Mouse (Mus musculus) adrenal gland, postnatal 25 days (tissue): Measurements from ENCODE around the gene Cdk17. TPM values are rescaled to one million over a fixed set of nuclear protein-coding genes. Genes with fewer than 3 reads are reported as not detected.

Source experiments
- DNase-seq: peaks from one replicate; pipeline ENCODE4 v3.0.0; 2021; ENCODE audit warnings: mixed read lengths
- total RNA-seq: library from RNA; stranded (reverse); gene quantifications from 2 replicates; pipeline ENCODE4 v1.2.3, GENCODE M21; 2021

Gene Cdk17
- total RNA-seq, 1 experiment from 2014 or later: 21.7 TPM

DNA sequence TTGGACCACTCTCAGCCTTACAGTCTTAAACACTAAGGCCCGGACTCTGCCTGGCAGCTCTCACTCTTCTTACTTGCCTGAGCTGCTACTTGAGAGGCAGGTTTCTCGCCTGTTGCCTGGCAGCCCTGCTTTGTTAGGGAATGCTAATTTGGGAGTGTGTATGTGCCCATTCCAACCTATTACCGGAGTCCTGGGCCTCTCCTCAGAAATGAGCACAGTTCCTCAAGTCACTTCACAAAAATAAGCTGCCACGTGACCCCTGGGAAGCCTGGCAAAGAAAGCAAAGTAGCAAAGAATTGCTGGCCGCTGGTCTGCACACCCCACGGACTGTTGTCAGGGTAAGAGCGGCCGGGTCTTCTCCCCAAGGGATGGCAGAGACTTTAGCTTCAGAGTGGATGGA lies 102.8 kb downstream of the Cdk17 start:
- no peak for DNase-seq

DNA sequence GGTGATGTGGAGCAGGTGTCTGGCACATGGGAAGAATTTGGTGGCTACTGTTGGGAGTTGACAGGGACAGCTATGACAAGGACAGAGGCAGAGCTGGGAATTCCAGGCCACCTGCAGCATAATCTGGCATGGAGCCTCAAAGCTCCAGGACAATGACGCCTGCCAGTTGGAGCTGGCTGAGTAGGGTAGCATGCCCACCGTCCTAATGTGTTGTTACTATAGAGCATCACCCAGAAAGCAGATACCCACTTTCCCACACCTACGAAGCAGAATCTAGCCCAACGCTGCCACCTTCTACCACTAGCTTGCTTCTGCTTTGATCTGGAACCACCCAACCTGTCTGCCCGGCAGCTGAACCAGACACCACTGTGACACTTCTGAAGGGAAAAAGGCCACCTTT lies 103.3 kb downstream of the Cdk17 start:
- no peak for DNase-seq

DNA sequence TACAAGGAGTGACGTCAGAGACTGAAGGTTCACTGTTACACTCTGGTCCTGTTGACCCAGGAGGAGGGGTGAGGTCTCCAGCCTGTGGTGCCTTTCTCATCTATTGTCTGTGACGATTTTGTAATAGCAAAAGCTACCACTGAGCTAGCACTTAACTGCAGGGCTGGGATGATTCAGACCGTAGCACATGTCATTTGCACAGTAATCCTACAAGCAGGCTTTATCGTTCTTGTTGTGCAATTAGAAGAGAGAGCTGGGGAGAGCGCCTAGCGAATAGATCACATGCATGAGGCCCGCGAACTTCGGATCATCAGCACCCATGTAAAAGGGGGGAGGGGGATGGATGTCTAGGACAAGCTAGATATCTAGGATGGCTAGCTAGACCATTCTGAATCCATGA lies 105.2 kb downstream of the Cdk17 start:
- no peak for DNase-seq

DNA sequence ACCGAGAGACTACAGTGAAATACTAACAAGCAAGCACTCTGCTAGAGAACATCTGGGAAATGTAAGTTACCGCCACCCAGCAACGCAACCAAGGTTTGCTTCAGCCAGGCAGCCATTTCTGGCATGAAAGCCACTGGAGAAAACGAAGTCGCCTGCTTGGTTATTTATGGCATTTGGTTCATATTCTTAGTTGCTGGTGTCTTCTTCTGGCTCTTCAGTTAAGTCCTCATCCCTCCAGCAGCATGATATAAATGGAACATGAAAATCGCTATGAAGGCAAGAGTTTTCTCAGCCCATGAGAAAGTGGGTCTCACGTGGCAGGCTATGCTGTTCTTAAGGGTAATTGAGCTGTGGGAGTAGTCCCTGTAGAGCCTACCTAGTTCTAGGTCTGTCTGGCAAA lies 105.8 kb downstream of the Cdk17 start:
- no peak for DNase-seq

DNA sequence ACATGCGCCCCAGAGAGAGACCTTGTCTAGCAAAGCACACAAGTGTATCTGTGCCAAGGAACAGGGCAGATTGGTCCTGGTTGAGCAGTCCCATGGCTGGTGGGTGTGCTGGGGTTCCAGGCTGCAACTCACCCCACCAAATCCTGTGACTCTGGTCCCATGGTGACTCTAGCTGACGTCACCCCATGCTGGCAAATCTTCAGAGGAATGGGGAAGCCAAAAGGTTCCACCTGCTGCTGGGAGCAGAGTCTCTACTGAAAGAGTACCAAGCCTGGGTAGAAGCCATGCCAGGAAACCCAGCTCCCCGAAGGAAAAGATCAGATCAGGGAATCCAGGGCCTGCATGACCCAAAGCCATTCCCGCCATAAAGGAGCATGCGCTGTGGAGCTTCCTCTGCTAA lies 106.8 kb downstream of the Cdk17 start:
- DNase-seq: no peak

DNA sequence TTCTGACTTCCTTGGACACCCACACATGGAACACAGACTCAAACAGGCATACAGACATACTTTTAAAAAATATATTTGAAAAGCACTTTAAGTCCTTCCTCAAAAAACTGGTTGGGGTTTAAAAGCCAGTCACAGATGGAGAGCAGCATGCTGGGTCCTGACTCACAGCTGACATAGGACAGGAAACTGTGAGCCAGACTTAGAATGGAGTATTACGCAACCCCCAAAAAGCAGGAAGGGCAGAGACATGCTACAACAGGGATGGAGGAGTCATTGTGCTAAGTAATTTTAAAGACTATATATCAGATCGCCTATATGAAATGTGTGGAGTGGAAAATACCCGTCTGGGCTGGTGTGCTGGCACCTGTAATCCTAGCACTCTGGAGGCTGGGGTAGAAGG lies 107.7 kb downstream of the Cdk17 start:
- DNase-seq: no peak

DNA sequence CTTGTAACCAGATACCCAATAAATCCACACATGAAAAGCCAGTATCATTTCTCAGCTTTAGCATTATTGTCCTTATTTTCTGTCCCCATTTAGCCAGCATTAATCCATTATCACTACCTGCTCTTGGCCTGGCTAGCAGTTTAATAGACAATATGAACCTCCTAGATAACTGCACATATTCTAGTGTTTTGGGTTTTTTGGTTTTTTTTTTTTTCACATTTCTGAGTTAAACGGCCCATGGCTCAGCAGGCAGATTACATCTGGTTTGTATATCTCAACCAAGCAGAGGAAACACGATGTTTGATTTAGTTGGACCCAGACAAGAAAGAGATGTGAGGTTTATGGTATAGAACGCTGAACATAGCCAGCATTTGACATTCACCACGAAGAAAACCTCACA lies 109.1 kb downstream of the Cdk17 start:
- DNase-seq: no peak

DNA sequence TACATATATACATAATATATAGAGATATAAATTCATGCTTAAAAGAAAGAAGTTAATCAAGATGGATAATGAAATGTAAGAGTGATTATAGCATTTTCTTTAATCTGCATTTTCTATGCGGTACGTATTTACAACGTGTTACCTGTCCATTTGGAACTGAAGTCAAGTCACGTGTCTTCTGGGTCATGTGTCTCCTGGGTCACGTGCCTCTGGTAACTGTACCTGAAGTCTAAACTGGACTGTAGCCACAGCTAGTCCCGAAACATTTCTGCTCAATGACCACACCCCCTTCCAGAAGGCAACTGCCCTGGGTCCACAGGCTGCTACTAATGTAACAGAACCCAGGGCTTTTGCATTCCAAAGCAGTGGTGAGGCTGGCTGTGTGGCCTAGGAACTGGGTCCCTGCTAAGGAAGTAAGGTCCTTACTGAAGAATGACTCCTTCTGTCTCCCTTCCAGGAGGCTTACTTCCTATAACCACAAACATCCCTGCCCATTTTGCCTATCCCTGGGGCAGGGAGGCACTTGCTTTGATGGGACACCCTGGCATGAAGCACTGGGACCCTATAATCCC lies 110.3 kb downstream of the Cdk17 start:
- DNase-seq: no peak

DNA sequence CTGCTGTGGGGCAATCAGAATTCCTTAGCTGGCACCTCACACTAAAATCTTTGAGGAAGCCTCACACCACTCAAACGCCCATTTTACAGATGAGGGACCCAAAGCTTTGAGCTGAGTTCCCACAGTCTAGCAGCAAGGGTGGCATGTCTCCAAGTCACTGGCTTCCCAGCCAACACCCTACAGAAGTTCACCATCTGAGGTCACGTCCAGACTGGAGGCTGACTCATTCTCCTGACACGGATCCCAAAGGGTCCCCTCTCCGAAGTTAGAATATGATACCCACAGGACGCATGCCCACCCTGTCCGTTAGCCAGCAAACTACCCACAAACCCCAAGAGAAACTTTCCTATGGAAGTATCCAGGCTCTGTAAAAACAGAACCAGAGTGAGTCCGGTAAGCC lies 111.2 kb downstream of the Cdk17 start:
- no peak for DNase-seq

DNA sequence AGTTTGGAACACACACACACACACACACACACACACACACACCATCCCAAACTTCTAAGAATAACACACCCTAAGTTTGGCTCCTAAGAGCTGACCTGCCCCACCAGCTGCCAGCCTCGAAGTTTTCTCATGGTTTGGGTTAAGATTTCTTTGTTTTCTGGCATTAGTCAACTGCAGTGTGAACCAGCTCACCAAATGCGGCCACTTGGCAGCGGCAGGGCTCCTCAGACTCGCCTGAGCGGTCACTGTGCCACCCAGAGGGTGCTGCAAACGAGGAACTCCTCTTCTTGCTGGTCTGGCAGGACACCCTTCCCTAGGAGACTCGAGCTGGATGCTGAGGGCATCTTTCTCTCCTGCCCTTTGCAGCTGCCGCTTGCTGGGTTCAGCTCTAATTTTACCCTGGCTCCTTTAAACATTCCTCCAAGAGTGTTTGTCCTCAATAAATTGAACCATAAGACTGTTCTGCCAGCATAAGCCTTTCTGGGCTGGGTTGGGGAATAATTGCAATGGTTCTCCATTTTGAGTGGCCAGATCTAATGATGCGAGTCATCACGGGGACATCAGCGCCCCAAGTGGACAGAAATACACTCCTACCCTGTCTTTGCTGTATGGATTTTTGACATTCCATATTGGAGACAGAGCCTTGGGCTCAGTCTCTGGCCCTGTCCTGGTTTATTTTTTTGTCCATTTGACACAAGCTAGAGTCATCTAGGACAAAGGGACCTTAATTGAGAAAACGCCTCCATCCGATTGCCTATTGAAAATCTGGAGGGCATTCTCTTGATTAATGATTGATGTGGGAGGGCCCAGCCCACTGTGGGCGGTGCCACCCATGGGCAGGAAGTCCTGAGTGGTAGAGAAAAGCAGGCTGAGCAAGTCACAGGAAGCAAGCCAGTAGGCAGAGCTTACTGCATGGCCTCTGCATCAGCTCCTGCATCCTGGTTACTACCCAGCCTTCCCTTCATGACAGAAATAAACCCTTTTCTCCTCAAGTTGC lies 112.6 kb downstream of the Cdk17 start:
- DNase-seq: no peak

DNA sequence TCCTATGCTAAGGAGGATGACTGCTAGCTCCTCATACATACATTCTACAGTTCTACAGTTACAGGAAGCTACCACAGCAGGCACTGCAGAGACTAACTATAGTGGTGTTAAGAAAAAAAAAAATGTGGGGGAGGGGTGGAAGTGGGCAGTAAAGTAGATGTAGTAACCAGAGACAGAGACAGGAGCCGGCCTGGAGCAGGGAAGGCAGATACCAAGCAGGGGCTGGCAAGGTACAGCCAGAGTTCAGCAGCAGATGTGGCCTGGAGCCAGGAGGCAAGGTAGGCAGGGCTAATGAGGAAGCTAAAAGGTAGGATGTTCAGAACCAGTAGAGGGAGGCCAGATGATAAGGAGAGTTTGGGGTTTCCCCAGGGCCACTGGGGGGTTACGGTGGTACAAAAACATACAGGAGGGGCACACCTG lies 113.6 kb downstream of the Cdk17 start:
- DNase-seq: no peak

DNA sequence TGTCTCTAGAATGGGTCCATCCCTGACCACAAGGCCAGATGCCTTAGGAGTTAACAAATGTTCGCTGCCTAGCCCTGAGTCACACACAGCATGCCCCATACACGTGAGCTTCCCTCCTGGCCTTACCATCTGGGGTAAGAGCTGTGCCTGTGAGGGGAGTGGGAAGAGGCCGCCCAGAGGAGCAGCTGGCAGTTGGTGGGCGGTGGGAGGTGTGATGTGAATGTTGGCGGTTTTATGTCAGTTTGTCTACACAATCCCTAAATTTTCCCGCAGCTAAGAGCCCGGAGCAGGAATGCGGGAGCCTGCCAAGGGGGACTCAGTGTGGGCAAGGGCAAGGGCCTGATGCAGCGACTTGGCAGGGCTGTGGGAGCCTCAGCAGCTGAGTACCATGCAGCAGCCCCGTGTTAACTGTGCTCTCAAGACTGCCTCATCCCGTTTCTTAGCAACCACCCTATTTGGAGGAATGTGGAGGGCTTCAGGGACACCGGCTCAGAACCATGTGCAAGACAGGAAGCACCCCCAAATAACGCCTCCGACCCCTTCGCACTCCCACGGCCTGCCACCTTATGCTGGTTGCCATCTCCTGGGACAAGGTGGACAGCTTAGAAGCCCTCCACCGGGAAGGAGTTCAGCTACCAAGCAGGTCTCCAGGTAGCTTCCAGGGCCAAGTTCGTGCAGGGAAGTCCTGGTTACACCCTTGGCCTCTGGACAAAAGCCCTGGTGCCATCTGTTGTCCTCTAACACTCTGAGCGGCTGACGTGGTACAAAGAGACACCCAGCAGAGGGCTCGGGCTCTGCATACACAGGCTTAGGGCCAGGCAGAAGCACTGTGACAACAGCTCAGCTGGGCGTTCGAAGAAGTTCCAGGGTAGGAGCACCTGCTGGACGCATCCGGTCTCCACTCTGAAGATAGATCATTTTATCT lies 114.8 kb downstream of the Cdk17 start:
- DNase-seq: no peak

DNA sequence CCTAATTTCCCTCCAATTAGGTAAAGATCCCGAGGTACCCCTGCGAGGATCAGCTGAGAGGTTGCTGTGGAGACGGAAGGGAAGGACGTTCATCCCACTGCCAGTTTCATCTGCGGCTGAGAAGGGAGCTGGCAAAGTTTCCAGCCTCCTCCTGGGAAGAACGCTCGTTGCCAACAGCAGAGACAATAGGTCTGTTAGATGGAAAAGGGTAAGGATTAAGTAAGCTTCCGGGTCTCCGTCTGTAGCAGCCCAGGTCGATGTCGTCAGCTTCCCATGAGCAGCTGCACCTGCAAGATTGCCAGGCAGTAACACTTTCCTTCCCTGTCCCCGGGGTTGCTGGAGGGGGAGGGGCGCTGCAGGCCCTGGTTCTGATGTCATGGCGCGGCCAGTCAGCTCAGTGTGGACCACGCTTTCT lies 115.7 kb downstream of the Cdk17 start:
- peak; percentile 56 for DNase-seq

DNA sequence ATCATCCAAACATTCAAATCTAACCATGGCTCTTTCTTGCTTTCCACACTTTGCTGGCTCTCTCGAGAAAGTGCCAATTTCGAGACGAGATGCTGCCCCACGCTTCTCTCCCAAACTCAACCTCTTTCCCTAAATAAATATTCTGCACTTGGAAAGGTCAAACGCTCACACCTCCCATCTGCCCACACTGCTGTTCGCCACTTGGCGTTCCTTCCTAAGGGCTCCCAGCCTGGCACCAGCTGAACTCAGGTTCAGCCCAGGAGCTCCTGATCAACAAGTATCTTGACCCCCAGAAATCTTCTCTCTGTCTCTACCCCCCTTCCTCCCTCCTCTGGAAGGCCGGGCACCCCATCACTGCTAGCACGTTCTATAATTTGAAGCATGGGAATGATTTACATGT lies 116.2 kb downstream of the Cdk17 start:
- no peak for DNase-seq

DNA sequence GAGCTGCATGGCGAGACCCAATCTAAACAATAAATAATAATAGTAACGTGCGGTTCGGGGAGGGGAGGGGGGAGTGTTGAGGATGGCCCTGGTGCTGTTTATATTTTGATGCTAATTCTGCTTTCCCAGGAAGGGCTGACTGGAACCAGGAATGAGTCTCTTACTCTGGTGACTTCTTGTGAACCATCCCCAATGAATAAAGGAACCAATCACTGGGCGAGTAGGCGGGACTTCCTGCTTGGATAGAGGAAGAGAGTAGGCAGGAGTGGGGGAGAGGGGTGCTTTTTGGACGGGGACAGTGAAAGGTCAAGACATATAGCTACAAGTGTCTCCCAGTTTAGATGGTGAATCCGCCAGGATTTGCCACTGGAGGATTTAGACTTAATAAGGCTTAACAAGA lies 117.7 kb downstream of the Cdk17 start:
- DNase-seq: no peak

DNA sequence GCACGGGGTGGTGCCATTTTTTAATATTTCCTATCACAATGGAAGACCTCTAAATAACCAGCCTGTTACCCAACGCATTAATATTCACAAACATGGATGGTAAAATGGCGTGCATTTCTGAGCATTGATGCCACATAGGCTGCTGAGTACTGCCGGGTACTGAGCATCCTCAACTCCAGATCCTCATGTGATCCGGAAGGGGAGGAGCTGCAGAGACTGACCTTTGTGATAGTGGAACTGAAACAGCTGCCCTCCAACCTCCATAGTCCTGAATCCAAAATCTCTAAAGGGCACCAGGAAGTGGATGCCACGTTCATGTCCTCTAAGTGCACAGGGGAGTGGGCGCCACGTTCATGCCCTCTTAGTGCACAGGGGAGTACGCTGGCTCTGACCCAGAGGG lies 118.4 kb downstream of the Cdk17 start:
- no peak for DNase-seq

DNA sequence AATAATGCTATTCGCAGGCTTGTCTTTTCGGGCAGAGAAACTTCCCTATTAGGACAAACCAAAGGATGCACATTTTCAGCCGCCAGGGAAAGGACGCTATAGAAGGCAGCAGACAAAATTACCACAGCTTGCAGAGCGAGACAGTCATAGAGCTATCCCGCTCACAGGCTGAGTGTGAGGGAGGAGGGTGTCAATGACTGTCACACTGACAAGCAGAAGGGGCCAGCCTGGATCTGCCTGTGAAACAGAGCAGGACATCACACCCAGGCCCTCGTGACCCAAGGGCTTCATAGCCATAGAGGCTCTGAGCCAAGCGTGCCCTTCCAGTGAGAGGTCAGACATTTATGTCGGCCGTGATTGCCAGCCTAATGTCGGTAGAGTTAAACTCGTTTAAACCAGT lies 119.9 kb downstream of the Cdk17 start:
- DNase-seq: no peak

DNA sequence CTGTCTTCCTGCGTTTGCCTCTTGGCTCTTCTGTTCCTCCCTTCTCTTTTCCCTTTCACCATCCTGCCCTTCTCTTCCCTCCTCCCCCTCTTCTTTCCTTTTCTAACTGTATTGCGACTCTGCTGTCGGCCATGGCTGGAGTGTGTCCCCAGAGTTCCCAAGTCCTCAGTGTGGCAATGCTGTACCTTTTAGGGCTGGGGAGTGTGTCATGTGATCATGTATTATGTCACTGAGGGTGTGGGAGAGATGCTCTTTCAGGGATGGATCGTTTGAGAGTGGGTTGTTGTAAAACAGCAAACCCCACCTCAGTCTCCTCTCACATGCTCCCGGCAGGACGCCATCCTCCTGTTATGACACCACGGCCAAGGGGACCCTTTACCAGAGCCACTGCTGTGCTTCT lies 120.4 kb downstream of the Cdk17 start:
- no peak for DNase-seq

DNA sequence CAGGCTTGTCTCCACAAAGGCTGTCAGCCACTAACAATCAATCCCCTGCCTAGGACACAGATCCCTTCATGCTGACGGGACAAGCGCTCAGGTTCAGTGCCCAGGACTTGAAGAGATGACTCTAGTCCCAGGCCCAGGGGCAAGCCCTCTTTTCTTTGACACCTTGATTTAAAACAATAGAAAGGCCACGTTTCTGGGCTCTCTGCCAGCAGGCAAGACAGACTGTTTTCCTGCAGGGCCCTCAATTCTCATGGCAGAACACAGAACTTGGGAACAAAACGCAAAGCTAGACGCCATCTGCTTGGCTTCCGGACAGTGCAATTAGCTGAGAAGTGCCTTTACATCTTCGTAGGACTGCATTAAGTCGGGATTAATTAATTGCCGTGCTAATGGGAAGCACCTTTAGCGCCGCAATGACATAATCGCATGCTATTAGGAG lies 121.9 kb downstream of the Cdk17 start:
- DNase-seq: peak; percentile 58

DNA sequence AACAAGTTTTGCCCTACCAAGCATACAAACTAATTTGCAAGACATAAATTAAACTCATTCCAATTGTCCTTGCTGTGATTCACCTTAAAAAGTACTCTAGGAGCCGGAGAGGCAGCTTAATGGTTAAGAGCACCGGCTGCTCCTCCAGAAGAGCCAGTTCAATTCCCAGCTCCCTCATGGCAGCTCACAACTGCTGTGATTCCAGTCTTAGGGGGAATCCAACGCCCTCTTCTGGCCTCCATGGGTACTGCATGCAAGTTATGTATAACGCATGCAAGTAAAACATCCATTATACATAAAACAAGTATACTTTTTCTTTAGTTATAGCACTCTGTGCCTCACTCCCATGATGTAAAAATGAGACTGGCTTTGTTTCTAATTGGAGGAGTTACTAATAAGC lies 122.6 kb downstream of the Cdk17 start:
- no peak for DNase-seq

DNA sequence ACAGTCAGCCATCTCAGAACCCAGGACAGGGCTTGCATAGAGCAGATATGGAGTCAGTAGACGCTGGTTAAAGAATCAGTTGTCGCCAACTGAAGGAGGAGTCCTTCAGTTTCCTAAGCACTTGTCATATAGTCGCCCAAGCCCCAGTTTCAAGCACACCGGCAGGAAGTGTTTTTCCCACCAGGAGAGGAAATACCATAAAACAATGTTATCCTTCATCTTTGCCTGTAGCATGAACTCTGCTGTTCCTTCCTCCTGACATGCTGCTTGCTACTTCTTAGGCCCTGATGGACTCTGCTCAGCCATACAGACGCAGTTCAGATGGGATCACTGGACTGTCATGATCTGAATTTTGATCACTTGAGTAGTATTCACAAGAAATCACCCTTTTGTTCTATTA lies 124.8 kb downstream of the Cdk17 start:
- no peak for DNase-seq

DNA sequence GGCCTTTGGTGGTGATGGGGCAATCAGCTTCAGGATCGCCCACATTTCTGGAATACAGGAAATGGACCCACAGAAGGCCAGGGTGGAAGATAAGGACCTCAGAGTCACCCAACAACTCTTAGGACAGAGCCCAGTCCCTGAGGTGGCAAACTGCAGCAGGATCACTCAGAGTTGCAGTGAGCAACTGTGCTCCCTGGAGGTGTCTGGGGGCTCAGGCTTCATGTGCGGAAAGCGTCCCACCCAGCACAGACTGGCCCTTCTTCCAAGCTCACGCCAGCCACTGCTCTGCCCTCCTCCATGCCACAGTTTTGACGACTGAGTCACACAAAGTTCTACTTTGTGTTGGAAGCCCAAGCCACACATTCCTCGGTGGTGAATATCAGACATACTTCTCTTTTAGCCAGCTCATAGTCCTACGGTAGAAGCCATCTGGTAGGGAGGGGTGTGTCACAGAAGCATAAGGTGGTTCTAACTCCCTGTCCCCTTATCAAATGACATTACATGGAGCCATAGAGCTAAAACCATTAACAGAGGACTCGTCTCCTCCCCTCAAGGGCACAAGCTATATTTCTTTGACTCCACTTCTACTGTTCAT lies 127.0 kb downstream of the Cdk17 start:
- no peak for DNase-seq
